Mouse (Mus musculus) stomach, postnatal 0 days (tissue): ENCODE measurements around the gene Sipa1l1.

Experiments
- CTCF ChIP-seq: IDR thresholded peaks from 2 replicates; pipeline ENCODE4 v1.5.1; 2016; ENCODE audit warnings: antibody characterized with exemption, low read depth, mild to moderate bottlenecking, moderate library complexity
- EP300 ChIP-seq: optimal IDR thresholded peaks from 2 replicates; pipeline ENCODE3; 2016; ENCODE audit warnings: antibody characterized with exemption

DNA sequence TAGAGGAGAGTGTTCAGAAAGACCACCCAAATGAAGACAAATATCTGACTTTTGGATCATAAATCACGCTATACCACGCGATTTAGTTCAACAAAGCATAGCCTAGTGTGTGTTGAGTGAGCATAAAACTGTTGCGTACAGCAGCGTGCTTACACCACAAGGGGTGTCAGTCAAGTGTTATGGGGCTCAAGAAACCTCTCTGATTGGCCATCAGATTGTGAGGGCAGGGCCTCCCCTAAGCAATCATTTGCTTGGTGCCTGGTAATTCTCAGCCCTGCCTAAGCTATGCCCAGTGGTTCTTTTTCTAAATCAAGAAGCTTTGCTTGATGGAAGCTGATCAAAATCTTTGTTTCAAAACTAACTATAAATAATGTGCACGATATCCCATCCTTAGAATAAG, 288.5 kb downstream of the Sipa1l1 start:
- TF ChIP-seq CTCF: no peak
- TF ChIP-seq EP300: no peak
